Mouse (Mus musculus) heart, embryonic 10.5 days (tissue): Measurements from ENCODE around the gene Xbp1. TPM values are rescaled to one million over a fixed set of nuclear protein-coding genes. Genes with fewer than 3 reads are reported as not detected.
A peak's percentile ranks its signal among the peaks of the same experiment; 100 is the strongest.

Source experiments
- DNase-seq: peaks from one replicate; pipeline ENCODE4 v3.0.0-alpha.2; 2017; ENCODE audit warnings: low spot score
- H3K27ac ChIP-seq: fragments of 300-500 bp; sonication (generic); 2 replicates; pipeline ENCODE4 v1.5.1; 2016; ENCODE audit warnings: mild to moderate bottlenecking
- H3K27me3 ChIP-seq: fragments of 300-500 bp; sonication (generic); 2 replicates; pipeline ENCODE4 v1.6.1; 2016; ENCODE audit warnings: mild to moderate bottlenecking; ENCODE audit not compliant: poor library complexity, insufficient read depth, severe bottlenecking
- H3K36me3 ChIP-seq: fragments of 300-500 bp; sonication (generic); 2 replicates; pipeline ENCODE4 v1.6.1; 2016; ENCODE audit warnings: mild to moderate bottlenecking, moderate library complexity
- H3K4me1 ChIP-seq: fragments of 300-500 bp; sonication (generic); 2 replicates; pipeline ENCODE4 v1.6.1; 2016; ENCODE audit warnings: mild to moderate bottlenecking
- H3K4me3 ChIP-seq: fragments of 300-500 bp; sonication (generic); 2 replicates; pipeline ENCODE4 v1.5.1; 2016; ENCODE audit warnings: mild to moderate bottlenecking, moderate library complexity
- H3K9me3 ChIP-seq: fragments of 300-500 bp; sonication (generic); 2 replicates; pipeline ENCODE4 v1.6.1; 2016; ENCODE audit warnings: mild to moderate bottlenecking, moderate library complexity
- WGBS: fragments of 180-500 bp; shearing (Covaris S2); methylation state at CpG from one replicate; pipeline ENCODE4 v1.1.7; 2016; 5-methylcytosine and 5-hydroxymethylcytosine counted together
- polyA plus RNA-seq: library from polyadenylated mRNA; unstranded; fragments of >200 nt; fragmentation: Nextera tagmentation; extraction: Ambion mirVana; gene quantifications from 2 replicates; pipeline ENCODE4 v1.2.1, GENCODE M21; 2016

The Xbp1 gene
- polyA plus RNA-seq, 1 experiment from 2014 or later: 174 TPM

- WGBS: 83% methylated on average over 4 of the region's 4 CpGs
Observed at GRCm38 (mm10) chr11:5571856-5572255, 51.4 kb downstream of the Xbp1 start.

GRCm38 (mm10) chr11:5573821-5574220 is 53.4 kb downstream of the Xbp1 start:
- Histone ChIP-seq H3K36me3 (no peaks in the 10 kb centered on the region), H3K4me3 (no peak overlapping the region), H3K4me1 (peaks cover 20% of the 10 kb centered on the region), H3K27me3 (no peaks in the 10 kb centered on the region), H3K9me3 (no peaks in the 10 kb centered on the region), H3K27ac (no peak overlapping the region)
- 48% methylated on average over 2 of the region's 2 CpGs for WGBS
- DNase-seq: no peak

More at GRCm38 (mm10) chr11:5571856-5572255, 51.4 kb downstream of the Xbp1 start:
- no peak for DNase-seq
- H3K9me3 ChIP-seq: no peaks in the 10 kb centered on the region
- no peaks in the 10 kb centered on the region for H3K27me3 ChIP-seq
- no peaks in the 10 kb centered on the region for H3K36me3 ChIP-seq
- peaks cover 6% of the 10 kb centered on the region; the same call in 1 of the 2 replicates for H3K4me1 ChIP-seq
- no peak overlapping the region for H3K4me3 ChIP-seq
- H3K27ac ChIP-seq: no peak overlapping the region

DNA sequence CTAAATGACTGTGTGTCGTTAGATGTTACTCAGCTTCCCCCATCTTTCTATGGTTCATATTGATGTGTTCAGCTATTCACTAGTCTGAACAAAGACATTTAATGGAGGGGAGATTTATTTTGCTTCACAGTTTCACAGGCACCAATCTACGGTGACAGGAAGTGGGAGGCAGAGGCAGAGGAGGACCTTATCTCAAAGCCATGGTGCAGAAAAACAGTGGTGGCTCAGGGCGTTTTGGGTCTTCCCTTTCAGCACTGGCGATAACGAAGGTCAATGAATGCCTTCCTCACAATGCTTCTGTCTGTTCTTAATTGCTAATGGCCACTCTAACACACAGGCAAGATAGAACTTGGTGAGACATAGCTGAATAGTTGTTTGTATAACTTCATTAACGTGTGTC is 54.6 kb downstream of the Xbp1 start:
- no peaks in the 10 kb centered on the region for H3K9me3 ChIP-seq
- H3K36me3 ChIP-seq: no peaks in the 10 kb centered on the region
- peak; percentile 82 for DNase-seq

More for the DNA sequence above, 54.6 kb downstream of the Xbp1 start:
- peaks cover 22% of the 10 kb centered on the region for H3K4me1 ChIP-seq
- 42% methylated on average over 6 of the region's 6 CpGs for WGBS
- no peaks in the 10 kb centered on the region for H3K27me3 ChIP-seq
- no peak overlapping the region for H3K4me3 ChIP-seq
- H3K27ac ChIP-seq: no peak overlapping the region

Other genes starting within 250 kb of the Xbp1 start
- gene Znrf3, start 75.8 kb upstream of the Xbp1 start, polyA plus RNA-seq: 7.7 and 9.2 TPM in 2 replicates
- gene Ccdc117, start 21.5 kb downstream of the Xbp1 start, polyA plus RNA-seq: 14.7 and 23.4 TPM in 2 replicates
- gene Ankrd36, start 49.0 kb downstream of the Xbp1 start, polyA plus RNA-seq: 0.38 and 0.97 TPM in 2 replicates
- 177 and 181 TPM in 2 replicates for gene Mrps24, start 195.0 kb downstream of the Xbp1 start, polyA plus RNA-seq
- gene Urgcp, start 241.7 kb downstream of the Xbp1 start, polyA plus RNA-seq: 21.3 and 29.9 TPM in 2 replicates